Mouse (Mus musculus) layer of hippocampus, adult 9-10 months (tissue): ENCODE data around the gene Rnf130.
A peak's percentile ranks its signal among the peaks of the same experiment; 100 is the strongest.
"Not testable (repeated sequence)": the region's sequence is repeated elsewhere in the genome, so short reads cannot be mapped to it uniquely, and the experiment has no call there.

ENCODE experiments used
- DNase-seq: peaks from one replicate; pipeline ENCODE4 v3.0.0; 2022; ENCODE audit warnings: low spot score

Rnf130 gene

DNA sequence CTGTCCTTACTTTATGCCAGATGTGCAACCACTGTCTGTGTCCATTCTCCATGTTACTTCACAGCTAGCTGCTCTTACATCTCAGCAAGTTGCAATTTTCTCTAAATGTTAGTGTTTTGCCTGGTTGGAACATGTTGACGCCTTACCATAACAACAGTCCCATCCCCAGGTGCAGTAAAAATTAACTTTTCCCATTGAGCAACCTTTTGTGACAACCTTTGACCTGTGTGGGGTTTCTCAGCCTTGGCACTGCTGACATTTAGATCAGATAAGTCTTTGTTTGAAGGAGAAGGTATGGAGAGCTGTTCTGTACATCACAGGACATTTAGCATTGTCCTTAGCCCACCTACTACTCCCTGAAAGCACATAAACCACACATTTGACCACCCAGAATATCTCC lies 64.7 kb downstream of the Rnf130 start:
- no peak for DNase-seq

- no peak for DNase-seq
These were observed 66.0 kb downstream of the Rnf130 start for GRCm38 (mm10) chr11:50090982-50091675.

- no peak for DNase-seq
These were observed 66.5 kb downstream of the Rnf130 start for GRCm38 (mm10) chr11:50091681-50092080.

- no peak for DNase-seq
These were observed 70.5 kb downstream of the Rnf130 start for GRCm38 (mm10) chr11:50095661-50096060.

- no peak for DNase-seq
These were observed 71.9 kb downstream of the Rnf130 start for GRCm38 (mm10) chr11:50097091-50097490.

DNA sequence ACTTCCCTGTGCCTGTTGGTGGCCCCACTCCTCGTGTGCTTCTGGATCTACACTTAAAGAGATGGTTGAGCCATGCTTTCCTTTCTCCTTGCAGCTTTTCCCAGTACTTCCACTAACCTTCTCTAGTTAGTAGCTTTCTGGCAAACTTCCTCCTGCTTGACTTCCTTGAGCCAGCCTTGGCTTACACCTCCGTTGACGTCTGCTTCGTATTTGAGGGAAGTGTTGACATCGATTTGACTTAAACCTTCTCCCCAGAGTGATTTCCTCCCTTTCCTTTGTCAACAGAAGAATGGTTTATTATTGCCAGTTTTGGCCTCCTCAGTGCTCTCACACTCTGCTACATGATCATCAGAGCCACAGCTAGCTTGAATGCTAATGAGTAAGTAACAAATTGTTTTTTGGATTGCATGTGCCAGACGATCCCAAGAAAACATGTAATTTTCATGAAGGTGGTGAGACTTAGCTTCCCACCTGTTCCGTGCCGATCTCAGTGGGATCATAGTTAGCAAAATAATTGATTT lies 73.9 kb downstream of the Rnf130 start:
- DNase-seq = no peak

DNA sequence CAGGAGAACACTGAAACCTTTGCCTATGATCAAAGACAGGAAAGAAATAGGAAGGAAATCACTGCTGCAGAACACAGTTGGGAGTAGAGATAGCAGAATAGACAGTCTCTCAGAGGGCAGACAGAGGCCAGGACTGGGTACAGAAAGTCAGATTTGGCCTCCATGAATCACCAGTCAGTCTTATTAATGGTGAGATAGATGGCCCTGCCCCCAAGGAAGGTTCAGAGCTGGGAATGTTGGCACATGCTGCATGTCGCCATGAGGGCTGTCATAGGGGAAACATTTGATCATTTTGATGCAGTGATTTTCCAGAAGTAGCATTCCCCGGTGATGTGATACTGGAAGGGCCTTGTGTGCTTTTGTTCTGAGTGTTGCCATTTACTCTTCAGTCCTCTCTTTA lies 74.5 kb downstream of the Rnf130 start:
- no peak for DNase-seq

GRCm38 (mm10) chr11:50100548-50101307 lies 75.6 kb downstream of the Rnf130 start:
- DNase-seq = no peak

- not testable (repeated sequence) for DNase-seq
These were observed 76.8 kb downstream of the Rnf130 start for GRCm38 (mm10) chr11:50101962-50102361.

DNA sequence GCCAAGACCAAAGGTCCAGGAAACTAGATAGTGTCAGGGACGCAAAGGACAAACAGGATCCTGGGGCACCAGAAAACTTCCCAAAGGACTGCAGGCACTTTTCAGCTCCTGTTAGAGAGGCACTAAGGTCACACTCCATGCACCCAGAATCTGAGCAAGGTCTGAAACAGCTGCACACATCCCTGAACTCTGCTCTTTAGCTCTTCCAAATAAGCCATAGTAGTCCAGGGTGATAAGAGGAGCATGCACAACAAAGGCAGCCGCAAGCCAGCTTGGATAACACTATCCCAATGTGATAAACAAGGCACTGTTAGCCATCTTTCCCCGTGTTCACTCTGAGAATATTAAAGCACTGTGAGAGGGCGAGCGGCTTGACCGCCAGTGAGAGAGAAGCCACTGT lies 78.9 kb downstream of the Rnf130 start:
- DNase-seq = no peak

DNA sequence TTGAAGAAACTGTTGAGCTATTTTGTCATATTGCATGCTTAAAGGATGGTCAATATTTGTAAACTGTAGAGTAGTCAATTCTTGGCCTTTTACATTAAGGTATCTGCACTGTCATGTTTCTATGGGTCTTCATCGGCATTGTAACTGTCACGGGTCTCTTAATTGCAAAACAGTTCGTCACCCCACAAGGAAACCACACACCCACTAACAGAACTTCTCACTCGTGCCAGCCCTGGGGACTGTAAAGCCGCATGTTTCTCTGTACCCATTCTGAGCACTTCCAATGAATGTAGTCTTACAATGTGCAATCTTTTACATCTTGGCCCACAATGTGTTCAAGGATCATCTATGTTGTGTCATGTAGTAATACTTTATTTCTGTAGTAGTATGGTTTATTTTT lies 80.1 kb downstream of the Rnf130 start:
- no peak for DNase-seq

GRCm38 (mm10) chr11:50106024-50106423 lies 80.9 kb downstream of the Rnf130 start:
- no peak for DNase-seq

DNA sequence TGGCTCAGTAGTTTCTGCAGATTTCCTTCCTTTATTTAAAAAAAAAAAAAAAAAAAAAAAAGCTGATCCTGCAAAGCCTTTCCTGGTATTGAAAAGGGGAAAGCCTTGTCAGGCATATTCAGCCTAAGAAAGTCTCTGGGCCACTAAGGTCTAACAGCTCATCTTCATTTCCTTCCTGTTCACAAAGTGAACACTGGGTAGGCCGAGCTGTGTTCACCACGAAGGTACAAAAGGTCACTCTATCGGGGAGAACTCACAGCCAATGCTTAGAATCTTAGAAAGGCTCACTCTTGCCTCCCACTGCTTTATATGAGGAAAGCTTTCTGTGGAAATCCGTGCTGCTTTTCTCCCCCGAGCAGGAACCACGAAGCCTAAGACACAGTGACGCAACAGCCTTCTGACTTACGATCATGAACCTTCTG lies 83.7 kb downstream of the Rnf130 start:
- no peak for DNase-seq

GRCm38 (mm10) chr11:50114329-50114728 lies 89.2 kb downstream of the Rnf130 start:
- no peak for DNase-seq

- no peak for DNase-seq
These were observed 97.5 kb downstream of the Rnf130 start for GRCm38 (mm10) chr11:50122631-50123081.

- DNase-seq = no peak
These were observed 102.6 kb downstream of the Rnf130 start for GRCm38 (mm10) chr11:50127781-50128180.

- peak; percentile 90 for DNase-seq
These were observed 105.9 kb downstream of the Rnf130 start, which contains the start of gene Tbc1d9b for GRCm38 (mm10) chr11:50130811-50131766. Tbc1d9b (plus strand) TSS chr11:50131396.

GRCm38 (mm10) chr11:50131801-50132201 lies 106.7 kb downstream of the Rnf130 start:
- DNase-seq = no peak

- DNase-seq = no peak
These were observed 107.1 kb downstream of the Rnf130 start for GRCm38 (mm10) chr11:50132265-50132664.

GRCm38 (mm10) chr11:50134136-50134859 lies 109.2 kb downstream of the Rnf130 start:
- DNase-seq = no peak

- no peak for DNase-seq
These were observed 113.2 kb downstream of the Rnf130 start for GRCm38 (mm10) chr11:50138206-50138822.
